15 mouse cellular contexts compared by ENCODE assay signal in genomic region chr5:102729476-102729875, GRCm38 (mm10).
DNase-seq lines count a peak whose midpoint lies in the region; ATAC-seq and TF ChIP-seq lines count a peak whose summit lies in the region.
"Had no signal": no experiment of that assay in that cellular context is flagged by ENCODE, and none has a peak within 500 bp of the region (broad histone marks: within the 10 kb centered on the region; RNA-seq: fewer than 3 reads in every experiment).

No protein-coding gene starts in this region.

- intact Hi-C loops in gastrocnemius, postnatal 36 days (cut with DNase I): no loop called here

- no peak overlapping the region for H3K4me2 ChIP-seq in hindbrain, embryonic 14.5 days (replicated peaks)
- H3K4me2 ChIP-seq: embryonic facial prominence, embryonic 12.5 days; forebrain, embryonic 13.5 days; limb, embryonic 12.5 days had no signal

- H3K27me3 ChIP-seq in heart, embryonic 10.5 days (ENCODE audit: insufficient read depth, poor library complexity, severe bottlenecking): no peaks in the 10 kb centered on the region
- no peaks in the 10 kb centered on the region for H3K27me3 ChIP-seq in small intestine, adult 2 months (ENCODE audit: control insufficient read depth, insufficient read depth, low read length)
- H3K27me3 ChIP-seq in hindbrain, embryonic 14.5 days (ENCODE audit: control insufficient read depth, insufficient read depth, low read length): no peaks in the 10 kb centered on the region
- H3K27me3 ChIP-seq: embryonic facial prominence, embryonic 12.5 days; forebrain, embryonic 13.5 days; limb, embryonic 12.5 days had no signal

- H3K9ac ChIP-seq in hindbrain, embryonic 14.5 days: no peak overlapping the region
- H3K9ac ChIP-seq: embryonic facial prominence, embryonic 12.5 days; forebrain, embryonic 13.5 days; limb, embryonic 12.5 days had no signal

- no peak overlapping the region for H3K4me3 ChIP-seq in heart, embryonic 10.5 days
- H3K4me3 ChIP-seq in small intestine, adult 2 months (ENCODE audit: low read depth, low read length): no peak overlapping the region
- H3K4me3 ChIP-seq in hindbrain, embryonic 14.5 days (replicated peaks; ENCODE audit: low read length): no peak overlapping the region
- H3K4me3 ChIP-seq: embryonic facial prominence, embryonic 12.5 days; forebrain, embryonic 13.5 days; limb, embryonic 12.5 days had no signal

- ATAC-seq in hindbrain, embryonic 14.5 days (ENCODE audit: low FRiP score): no peak
- ATAC-seq: forebrain, embryonic 13.5 days had no signal

- no peak for TF ChIP-seq POLR2A in small intestine, adult 2 months (IDR thresholded peaks at IDR 0.05; ENCODE audit: low read depth, low read length)

- no peaks in the 10 kb centered on the region for H3K36me3 ChIP-seq in heart, embryonic 10.5 days
- no peaks in the 10 kb centered on the region for H3K36me3 ChIP-seq in small intestine, adult 2 months (ENCODE audit: control insufficient read depth, insufficient read depth, low read length)
- H3K36me3 ChIP-seq in hindbrain, embryonic 14.5 days (replicated peaks; ENCODE audit: control insufficient read depth, insufficient read depth): no peaks in the 10 kb centered on the region
- H3K36me3 ChIP-seq: embryonic facial prominence, embryonic 12.5 days; limb, embryonic 12.5 days had no signal

- H3K27ac ChIP-seq in heart, embryonic 10.5 days: no peak overlapping the region
- H3K27ac ChIP-seq in small intestine, adult 2 months (ENCODE audit: insufficient read depth, low read depth, low read length): peak overlapping the region; percentile 25; the same call in 1 of the 2 replicates
- no peak overlapping the region for H3K27ac ChIP-seq in hindbrain, embryonic 14.5 days
- H3K27ac ChIP-seq: embryonic facial prominence, embryonic 12.5 days; forebrain, embryonic 13.5 days had no signal

- peaks cover 4% of the 10 kb centered on the region; the same call in 1 of the 2 replicates for H3K4me1 ChIP-seq in heart, embryonic 10.5 days
- H3K4me1 ChIP-seq in small intestine, adult 2 months (ENCODE audit: control insufficient read depth, insufficient read depth, insufficient read length, low read length): no peaks in the 10 kb centered on the region
- no peaks in the 10 kb centered on the region for H3K4me1 ChIP-seq in hindbrain, embryonic 14.5 days (replicated peaks; ENCODE audit: control insufficient read depth, insufficient read depth, low read length)
- H3K4me1 ChIP-seq: embryonic facial prominence, embryonic 12.5 days had no signal

- no peak for TF ChIP-seq CTCF in small intestine, adult 2 months (IDR thresholded peaks at IDR 0.05; ENCODE audit: extremely low read depth, insufficient read length, insufficient replicate concordance, low read depth, low read length)

- DNase-seq in heart, embryonic 10.5 days (ENCODE audit: low spot score): peak; percentile 1
- no peak for DNase-seq in heart, postnatal 4 days
- peak; percentile 51 for DNase-seq in adipocyte (ENCODE audit: low spot score)
- DNase-seq in kidney, postnatal 10 days: peak; percentile 70
- no peak for DNase-seq in hindbrain, embryonic 14.5 days (ENCODE audit: low spot score)
- DNase-seq in gastrocnemius, postnatal 36 days: no peak
- no peak for DNase-seq in cerebellum, postnatal 14 days
- DNase-seq: adrenal gland, postnatal 25 days; cerebellum, postnatal 36 days; midbrain, embryonic 14.5 days; thymus, postnatal 4 days had no signal

- no peaks in the 10 kb centered on the region for H3K9me3 ChIP-seq in heart, embryonic 10.5 days
- H3K9me3 ChIP-seq in hindbrain, embryonic 14.5 days (ENCODE audit: control insufficient read depth, low read length): no peaks in the 10 kb centered on the region
- H3K9me3 ChIP-seq: embryonic facial prominence, embryonic 12.5 days; forebrain, embryonic 13.5 days; limb, embryonic 12.5 days had no signal

- WGBS in heart, embryonic 10.5 days: 74% methylated on average over 3 of the region's 3 CpGs
- 55% methylated on average over 3 of the region's 3 CpGs for WGBS in small intestine, adult 2 months
- WGBS in hindbrain, embryonic 14.5 days: 85% methylated on average over 3 of the region's 3 CpGs

Comparison
In these comparisons a context has a peak if more than half of its experiments do, and no peak if none do; other contexts are left out.
1. DNase-seq: peak in heart, embryonic 10.5 days (single experiment), adipocyte (single experiment) and kidney, postnatal 10 days (single experiment); none in heart, postnatal 4 days (single experiment), hindbrain, embryonic 14.5 days (single experiment), gastrocnemius, postnatal 36 days (0 of 2) and cerebellum, postnatal 14 days (0 of 2).